Mouse (Mus musculus) brain, embryonic 14.5 days (tissue): ENCODE data around the gene Shc4. TPM values are rescaled to one million over a fixed set of nuclear protein-coding genes. Genes with fewer than 3 reads are reported as not detected.

Experiments
- DNase-seq: peaks from one replicate; pipeline ENCODE4 v3.0.0-alpha.2; 2011; ENCODE audit warnings: low read depth
- CTCF ChIP-seq: fragments of 200-500 bp; IDR thresholded peaks from 2 replicates; pipeline ENCODE4 v1.5.1; 2012; ENCODE audit warnings: inconsistent platforms, mild to moderate bottlenecking, moderate library complexity, borderline replicate concordance; ENCODE audit not compliant: insufficient read depth, insufficient read length; ENCODE audit errors: extremely low read depth
- POLR2A ChIP-seq: fragments of 200-500 bp; IDR thresholded peaks from 2 replicates; pipeline ENCODE4 v1.6.1; 2012; ENCODE audit warnings: mild to moderate bottlenecking, inconsistent platforms, borderline replicate concordance; ENCODE audit not compliant: poor library complexity, insufficient read depth, insufficient read length, severe bottlenecking; ENCODE audit errors: extremely low read depth
- polyA plus RNA-seq: library from polyadenylated mRNA; depleted of rRNA; stranded (reverse); fragments of >200 nt; gene quantifications from 2 replicates; pipeline ENCODE4 v1.2.3, GENCODE M21; 2012; rRNA removed

Shc4 gene
- polyA plus RNA-seq, 1 experiment: 2.9 TPM

DNA sequence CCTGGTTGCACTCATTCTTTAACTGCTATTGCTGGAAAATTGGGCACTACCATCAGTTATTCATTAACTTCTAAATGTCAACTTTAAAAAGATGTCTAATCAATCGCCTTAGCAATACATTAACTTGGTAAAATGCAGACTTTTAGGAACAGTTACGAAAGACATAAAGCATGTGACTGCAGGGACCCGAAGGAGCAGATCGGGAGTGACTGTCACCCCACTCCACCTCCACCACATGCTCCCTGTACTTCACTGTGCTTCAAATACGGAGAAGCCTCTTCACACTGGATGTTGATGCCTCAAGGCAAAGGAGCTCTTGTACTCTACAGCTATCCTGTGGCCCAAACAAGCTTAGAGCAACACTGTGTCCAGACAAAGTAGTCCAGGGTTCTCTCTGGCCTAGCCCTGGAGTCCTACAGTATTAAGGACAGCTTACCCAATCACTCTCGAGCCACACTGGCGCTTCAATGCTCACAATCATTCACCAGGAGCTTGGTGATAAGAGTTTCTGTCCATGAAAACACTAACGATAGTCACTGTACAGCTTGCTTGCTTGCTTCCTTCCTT is 108.0 kb downstream of the Shc4 start:
- no peak for DNase-seq
- TF ChIP-seq POLR2A (no peak), CTCF (no peak)

DNA sequence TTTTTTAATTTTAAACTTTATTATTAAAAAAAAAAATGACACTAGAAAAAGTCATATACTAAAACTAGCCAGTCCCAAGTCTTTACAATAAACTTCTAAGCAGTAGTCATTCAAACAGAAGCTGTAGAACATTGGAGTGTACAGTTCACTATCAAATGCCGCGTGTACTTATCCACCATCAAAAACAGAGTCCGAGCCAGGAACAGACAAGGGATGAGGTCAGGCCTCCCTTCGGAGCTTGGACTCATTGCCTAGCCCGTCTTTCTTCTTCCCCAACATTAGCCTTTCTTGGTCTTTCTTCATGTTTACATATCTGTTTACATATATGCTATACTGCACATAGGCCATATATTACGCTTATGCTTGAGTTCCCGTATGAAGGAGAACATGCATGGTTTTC is 108.5 kb downstream of the Shc4 start:
- no peak for DNase-seq
- TF ChIP-seq POLR2A: no peak
- no peak for TF ChIP-seq CTCF

DNA sequence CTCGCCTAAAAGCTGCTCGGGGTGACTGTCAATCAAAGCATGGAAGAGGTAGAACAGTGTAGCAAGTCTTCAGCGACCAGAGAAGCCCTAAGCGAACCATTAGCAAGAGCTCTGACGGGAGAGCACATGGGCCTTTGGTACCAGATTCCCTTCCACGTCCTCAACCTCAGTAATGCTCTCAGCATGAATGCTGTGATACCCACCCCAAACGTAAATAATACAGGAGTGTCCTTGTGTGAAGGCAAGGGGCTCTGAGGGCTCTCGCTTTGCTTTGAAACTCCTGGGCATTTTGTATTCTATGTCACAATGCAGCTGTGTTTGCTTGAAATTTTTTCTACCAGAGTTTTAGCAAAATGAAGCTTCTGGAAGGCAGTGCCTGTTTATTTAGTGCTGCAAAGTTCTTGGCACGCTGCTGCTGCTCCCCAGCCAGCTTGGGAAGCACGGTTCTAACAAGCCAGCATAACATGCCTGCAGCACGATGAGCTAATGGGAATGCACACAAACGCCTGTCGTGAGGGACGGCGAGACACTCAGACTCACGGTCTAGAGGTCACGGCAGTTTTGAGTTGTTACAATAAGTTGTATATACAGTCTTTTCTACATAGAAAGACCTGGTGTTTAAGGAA is 117.6 kb downstream of the Shc4 start:
- peak; percentile 61 for DNase-seq
- TF ChIP-seq POLR2A (no peak), CTCF (no peak)

DNA sequence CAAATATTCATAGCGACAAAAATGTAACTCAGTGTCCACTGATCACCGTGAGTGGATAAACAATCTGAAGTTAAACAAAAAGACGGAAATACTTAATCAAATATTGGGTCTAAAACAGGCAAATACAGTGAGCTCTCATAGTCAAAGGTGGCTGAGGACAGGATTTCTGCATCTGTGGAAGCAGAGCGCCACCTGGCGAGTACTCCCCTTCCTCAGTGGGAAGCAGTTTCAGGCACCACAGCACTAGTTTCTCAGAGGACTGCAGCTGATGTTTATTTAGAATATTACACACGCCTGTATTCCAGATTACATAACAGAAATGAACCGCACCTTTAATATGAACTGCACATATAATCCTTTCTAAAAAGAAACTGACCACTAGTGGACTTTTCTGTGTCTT is 119.3 kb downstream of the Shc4 start:
- peak; percentile 78 for DNase-seq
- TF ChIP-seq POLR2A: no peak
- peak; percentile 78 for TF ChIP-seq CTCF

- TF ChIP-seq CTCF (no peak), POLR2A (no peak)
- DNase-seq: no peak
Measured at GRCm38 (mm10) chr2:125602970-125603369, 121.0 kb downstream of the Shc4 start.

GRCm38 (mm10) chr2:125598958-125599357 is 125.0 kb downstream of the Shc4 start:
- TF ChIP-seq CTCF (no peak), POLR2A (no peak)
- no peak for DNase-seq

GRCm38 (mm10) chr2:125598251-125598650 is 125.7 kb downstream of the Shc4 start:
- DNase-seq: peak; percentile 49

GRCm38 (mm10) chr2:125594786-125595185 is 129.2 kb downstream of the Shc4 start:
- TF ChIP-seq CTCF (no peak), POLR2A (no peak)
- peak; percentile 17 for DNase-seq

More at GRCm38 (mm10) chr2:125598251-125598650, 125.7 kb downstream of the Shc4 start:
- TF ChIP-seq CTCF: no peak
- no peak for TF ChIP-seq POLR2A

- DNase-seq: no peak
Measured at GRCm38 (mm10) chr2:125594072-125594471, 129.9 kb downstream of the Shc4 start.

DNA sequence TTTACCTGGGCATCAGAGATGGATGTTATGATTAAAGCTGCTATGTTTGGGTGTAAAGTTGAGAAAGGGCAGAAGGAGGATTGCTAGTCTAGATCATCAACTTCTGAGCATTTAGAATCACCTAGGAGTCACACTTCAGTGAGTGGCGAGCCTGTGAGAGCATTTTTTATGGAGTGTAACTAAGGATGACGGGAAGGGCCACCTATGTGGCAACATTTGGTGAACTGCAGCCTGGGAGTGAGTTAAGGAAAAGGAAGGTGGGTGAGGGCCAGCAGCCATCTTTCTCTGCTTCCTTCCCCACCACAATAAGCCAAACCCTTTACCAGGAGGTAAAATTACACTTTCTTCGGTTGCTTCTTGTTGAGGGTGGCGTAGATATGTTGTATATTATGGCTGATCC is 132.1 kb downstream of the Shc4 start:
- TF ChIP-seq POLR2A (no peak), CTCF (no peak)
- DNase-seq: no peak

More at GRCm38 (mm10) chr2:125594072-125594471, 129.9 kb downstream of the Shc4 start:
- TF ChIP-seq CTCF (no peak), POLR2A (no peak)

GRCm38 (mm10) chr2:125589287-125589686 is 134.7 kb downstream of the Shc4 start:
- TF ChIP-seq POLR2A (no peak), CTCF (no peak)
- DNase-seq: no peak

- no peak for DNase-seq
- no peak for TF ChIP-seq POLR2A
- TF ChIP-seq CTCF: no peak
Measured at GRCm38 (mm10) chr2:125581081-125581480, 142.9 kb downstream of the Shc4 start.

- TF ChIP-seq POLR2A (no peak), CTCF (no peak)
- DNase-seq: no peak
Measured at GRCm38 (mm10) chr2:125577670-125578069, 146.3 kb downstream of the Shc4 start.

Other genes starting within 250 kb of the Shc4 start
- 0.09 and 0.10 TPM in 2 replicates for gene Gm9913, start 219.1 kb downstream of the Shc4 start, polyA plus RNA-seq
- gene Fbn1, start 216.2 kb downstream of the Shc4 start, polyA plus RNA-seq: 3.1 and 6.9 TPM in 2 replicates
- 3.5 and 4.4 TPM in 2 replicates for gene Cep152, start 99.0 kb downstream of the Shc4 start, polyA plus RNA-seq
- gene Eid1, start 51.1 kb downstream of the Shc4 start, polyA plus RNA-seq: 244 and 326 TPM in 2 replicates
- 14.7 and 28.4 TPM in 2 replicates for gene Secisbp2l, start 58.7 kb upstream of the Shc4 start, polyA plus RNA-seq
- 20.1 and 21.7 TPM in 2 replicates for gene Galk2, start 135.0 kb upstream of the Shc4 start, polyA plus RNA-seq
- gene Cops2, start 135.0 kb upstream of the Shc4 start, polyA plus RNA-seq: 59.5 and 66.7 TPM in 2 replicates